Mouse (Mus musculus): ENCODE results near the gene Atg101. TPM values are rescaled to one million over a fixed set of nuclear protein-coding genes. Genes with fewer than 3 reads are reported as not detected.

Gene Atg101
- polyA plus RNA-seq, 1 experiment from 2014 or later = 82.8 TPM

- H3K36me3 ChIP-seq = peaks cover 38% of the 10 kb centered on the region
- H3K27ac ChIP-seq = no peak overlapping the region
- H3K4me2 ChIP-seq (replicated peaks) = no peak overlapping the region
- H3K27me3 ChIP-seq = no peaks in the 10 kb centered on the region
- ATAC-seq = no peak
- H3K9ac ChIP-seq (replicated peaks) = no peak overlapping the region
- 71% methylated on average over 16 of the region's 16 CpGs for WGBS
- H3K4me3 ChIP-seq (replicated peaks) = no peak overlapping the region
- peaks cover 6% of the 10 kb centered on the region; the same call in 1 of the 2 replicates for H3K4me1 ChIP-seq (replicated peaks)
- H3K9me3 ChIP-seq = no peaks in the 10 kb centered on the region
Observed at GRCm38 (mm10) chr15:101294028-101294894, 10.2 kb downstream of the Atg101 start.

DNA sequence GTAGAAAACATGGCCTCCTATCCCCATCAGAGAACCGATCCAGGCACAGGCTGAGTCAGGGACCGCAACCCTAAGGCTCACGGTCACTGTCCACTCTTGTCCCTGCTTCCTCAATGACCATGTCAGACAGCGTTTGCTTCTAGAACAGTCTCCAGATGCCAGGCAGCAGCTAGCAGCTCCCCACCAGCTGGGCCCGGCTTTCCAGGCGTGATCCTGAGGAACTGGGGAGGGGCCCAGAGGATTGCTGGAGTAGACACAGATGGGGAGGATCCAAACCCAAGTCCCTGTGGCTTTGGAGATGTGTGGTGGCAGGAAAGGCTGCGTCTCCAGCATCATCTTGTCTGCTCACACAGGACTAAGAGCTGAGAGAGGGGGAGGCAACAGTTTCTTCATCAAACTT lies 11.0 kb downstream of the Atg101 start:
- peaks cover 29% of the 10 kb centered on the region for H3K36me3 ChIP-seq
- H3K9me3 ChIP-seq = no peaks in the 10 kb centered on the region
- peaks cover 6% of the 10 kb centered on the region; the same call in 1 of the 2 replicates for H3K4me1 ChIP-seq (replicated peaks)
- WGBS = 77% methylated on average over 7 of the region's 7 CpGs
- H3K27ac ChIP-seq = no peak overlapping the region
- H3K9ac ChIP-seq (replicated peaks) = no peak overlapping the region
- H3K27me3 ChIP-seq = no peaks in the 10 kb centered on the region
- H3K4me2 ChIP-seq (replicated peaks) = no peak overlapping the region
- no peak overlapping the region for H3K4me3 ChIP-seq (replicated peaks)
- ATAC-seq = no peak

GRCm38 (mm10) chr15:101295616-101296015 lies 11.5 kb downstream of the Atg101 start:
- Histone ChIP-seq H3K4me1 (replicated peaks) (peaks cover 6% of the 10 kb centered on the region; the same call in 1 of the 2 replicates), H3K4me2 (replicated peaks) (no peak overlapping the region), H3K9me3 (no peaks in the 10 kb centered on the region), H3K27me3 (no peaks in the 10 kb centered on the region), H3K27ac (no peak overlapping the region), H3K9ac (replicated peaks) (no peak overlapping the region), H3K36me3 (peaks cover 24% of the 10 kb centered on the region), H3K4me3 (replicated peaks) (no peak overlapping the region)
- no peak for ATAC-seq
- WGBS = 92% methylated on average over 10 of the region's 10 CpGs

DNA sequence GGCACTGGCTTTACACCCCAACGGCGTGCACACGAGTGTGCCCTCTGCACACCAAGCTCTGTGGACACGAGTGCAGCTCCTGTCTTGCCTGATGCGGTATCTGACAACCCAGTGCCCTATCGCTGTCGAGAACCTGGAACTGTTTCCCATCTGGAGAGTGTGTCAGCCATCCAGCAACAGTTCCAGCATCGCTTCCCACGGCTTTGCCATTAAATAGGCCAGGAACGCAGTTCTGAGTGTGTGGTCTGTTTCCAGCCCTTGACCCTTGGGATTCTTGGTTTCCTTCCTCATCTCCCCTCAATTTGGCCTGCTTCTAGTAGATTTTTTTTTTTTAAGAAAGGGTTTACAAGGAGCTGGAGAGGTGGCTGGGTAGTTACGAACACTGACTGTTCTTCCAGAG lies 12.0 kb downstream of the Atg101 start:
- Histone ChIP-seq H3K4me1 (replicated peaks) (peaks cover 6% of the 10 kb centered on the region; the same call in 1 of the 2 replicates), H3K4me2 (replicated peaks) (no peak overlapping the region), H3K27me3 (no peaks in the 10 kb centered on the region), H3K27ac (no peak overlapping the region), H3K9me3 (no peaks in the 10 kb centered on the region), H3K4me3 (replicated peaks) (no peak overlapping the region), H3K9ac (replicated peaks) (no peak overlapping the region), H3K36me3 (peaks cover 19% of the 10 kb centered on the region)
- no peak for ATAC-seq
- 89% methylated on average over 11 of the region's 11 CpGs for whole genome bisulfite sequencing

DNA sequence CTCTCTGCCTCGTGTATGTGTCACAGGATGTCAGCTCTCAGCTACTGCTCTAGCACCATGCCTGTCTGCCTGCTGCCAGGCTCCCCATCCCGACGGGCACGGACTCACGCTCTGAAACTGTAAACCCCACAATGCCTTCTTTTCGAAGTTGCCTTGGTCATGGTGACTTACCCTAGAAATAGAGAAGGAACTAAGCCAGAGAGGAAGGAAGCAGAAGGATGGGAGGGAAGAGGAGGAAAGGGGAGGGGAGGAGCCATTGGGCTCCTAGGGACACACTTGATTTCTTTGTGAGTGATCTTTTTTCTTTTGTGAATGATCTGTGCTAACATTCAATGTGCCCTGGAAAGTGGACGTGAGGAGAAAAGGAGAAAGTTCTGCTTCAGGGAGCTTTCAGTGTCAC lies 13.9 kb downstream of the Atg101 start:
- 24% methylated on average over 7 of the region's 7 CpGs for WGBS
- ATAC-seq = no peak
- Histone ChIP-seq H3K36me3 (0 out of 2 replicates have a peak, but pooled peaks cover 2% of the 10 kb centered on the region), H3K9me3 (no peaks in the 10 kb centered on the region), H3K27me3 (no peaks in the 10 kb centered on the region), H3K4me2 (replicated peaks) (peak overlapping the region; percentile 20; the same call in 1 of the 2 replicates), H3K9ac (replicated peaks) (0 out of 2 replicates have a peak overlapping the region, but pooled peaks have one; percentile 28), H3K27ac (no peak overlapping the region), H3K4me1 (replicated peaks) (peaks cover 6% of the 10 kb centered on the region; the same call in 1 of the 2 replicates), H3K4me3 (replicated peaks) (no peak overlapping the region)

DNA sequence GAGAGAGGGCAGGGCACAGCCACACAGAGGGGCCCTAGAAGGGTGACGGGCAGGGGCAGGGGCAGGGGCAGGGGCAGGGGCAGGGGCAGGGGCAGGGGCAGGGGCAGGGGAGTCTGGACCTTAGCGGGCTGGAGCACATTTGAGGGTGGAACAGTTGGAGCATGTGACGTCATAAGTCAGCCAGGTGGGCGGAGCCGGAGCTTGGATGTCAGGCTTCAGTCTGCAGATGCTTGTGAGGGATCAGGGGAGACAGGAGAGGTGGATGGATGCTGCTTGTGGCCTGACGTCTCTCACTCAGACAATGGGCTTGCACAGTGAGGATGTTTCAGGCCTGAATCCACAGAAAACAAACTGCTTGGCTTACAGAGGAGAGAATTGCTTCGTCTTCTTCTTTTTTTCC lies 14.5 kb downstream of the Atg101 start:
- H3K9ac ChIP-seq (replicated peaks) = peak overlapping the region; percentile 28; the same call in 1 of the 2 replicates

GRCm38 (mm10) chr15:101299480-101299960 lies 15.4 kb downstream of the Atg101 start:
- H3K4me3 ChIP-seq (replicated peaks) = no peak overlapping the region
- no peaks in the 10 kb centered on the region for H3K9me3 ChIP-seq
- H3K27ac ChIP-seq = no peak overlapping the region
- no peak overlapping the region for H3K4me2 ChIP-seq (replicated peaks)
- 87% methylated on average over 14 of the region's 14 CpGs for WGBS
- H3K36me3 ChIP-seq = no peaks in the 10 kb centered on the region
- peaks cover 6% of the 10 kb centered on the region; the same call in 1 of the 2 replicates for H3K4me1 ChIP-seq (replicated peaks)
- no peak for ATAC-seq
- no peak overlapping the region for H3K9ac ChIP-seq (replicated peaks)
- no peaks in the 10 kb centered on the region for H3K27me3 ChIP-seq

More for the DNA sequence above, 14.5 kb downstream of the Atg101 start:
- Histone ChIP-seq H3K4me1 (replicated peaks) (peaks cover 6% of the 10 kb centered on the region; the same call in 1 of the 2 replicates), H3K27me3 (no peaks in the 10 kb centered on the region), H3K27ac (no peak overlapping the region), H3K4me3 (replicated peaks) (no peak overlapping the region), H3K9me3 (no peaks in the 10 kb centered on the region), H3K36me3 (no peaks in the 10 kb centered on the region), H3K4me2 (replicated peaks) (peak overlapping the region; percentile 20; the same call in 1 of the 2 replicates)
- 14% methylated on average over 7 of the region's 7 CpGs for WGBS
- peak; percentile 50; the same call in 1 of the 2 replicates for ATAC-seq

GRCm38 (mm10) chr15:101300128-101300527 lies 16.1 kb downstream of the Atg101 start:
- Histone ChIP-seq H3K36me3 (no peaks in the 10 kb centered on the region), H3K9me3 (no peaks in the 10 kb centered on the region), H3K9ac (replicated peaks) (no peak overlapping the region), H3K4me3 (replicated peaks) (no peak overlapping the region), H3K4me2 (replicated peaks) (no peak overlapping the region), H3K27me3 (no peaks in the 10 kb centered on the region), H3K4me1 (replicated peaks) (peaks cover 6% of the 10 kb centered on the region; the same call in 1 of the 2 replicates), H3K27ac (no peak overlapping the region)
- ATAC-seq = no peak
- WGBS = 75% methylated on average over 6 of the region's 6 CpGs

- Histone ChIP-seq H3K27me3 (no peaks in the 10 kb centered on the region), H3K4me2 (replicated peaks) (no peak overlapping the region), H3K9ac (replicated peaks) (no peak overlapping the region), H3K27ac (no peak overlapping the region), H3K36me3 (no peaks in the 10 kb centered on the region), H3K4me1 (replicated peaks) (peaks cover 6% of the 10 kb centered on the region; the same call in 1 of the 2 replicates), H3K9me3 (no peaks in the 10 kb centered on the region), H3K4me3 (replicated peaks) (no peak overlapping the region)
- WGBS = 81% methylated on average over 3 of the region's 3 CpGs
- no peak for ATAC-seq
Observed at GRCm38 (mm10) chr15:101302201-101302600, 18.1 kb downstream of the Atg101 start.

DNA sequence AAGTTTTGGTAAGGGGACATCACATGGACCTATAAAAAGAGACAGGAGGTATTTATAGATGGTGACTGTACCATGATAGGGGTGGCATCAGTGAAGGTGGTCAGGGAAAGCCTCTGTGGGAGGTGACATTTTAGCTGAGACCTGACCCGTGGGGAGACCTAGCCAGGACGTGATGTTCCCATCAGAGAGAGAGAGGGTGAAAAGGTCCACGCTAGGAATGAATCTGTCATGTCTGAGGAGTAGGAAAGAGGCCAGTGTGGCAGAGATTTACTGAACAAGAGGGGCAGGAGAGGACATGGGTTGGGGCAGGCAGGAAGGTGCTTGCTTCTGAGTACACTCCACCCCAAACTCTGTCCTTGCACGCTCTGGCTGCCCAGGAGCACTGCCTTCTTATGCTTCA lies 19.8 kb downstream of the Atg101 start:
- H3K27ac ChIP-seq = no peak overlapping the region
- H3K4me3 ChIP-seq (replicated peaks) = no peak overlapping the region
- WGBS = 86% methylated on average over 4 of the region's 4 CpGs
- H3K4me1 ChIP-seq (replicated peaks) = 0 out of 2 replicates have a peak, but pooled peaks cover 1% of the 10 kb centered on the region
- H3K9me3 ChIP-seq = no peaks in the 10 kb centered on the region
- ATAC-seq = no peak
- H3K27me3 ChIP-seq = no peaks in the 10 kb centered on the region
- no peak overlapping the region for H3K4me2 ChIP-seq (replicated peaks)
- no peaks in the 10 kb centered on the region for H3K36me3 ChIP-seq
- H3K9ac ChIP-seq (replicated peaks) = no peak overlapping the region

- Histone ChIP-seq H3K27me3 (no peaks in the 10 kb centered on the region), H3K4me3 (replicated peaks) (no peak overlapping the region), H3K4me1 (replicated peaks) (peaks cover 8% of the 10 kb centered on the region; the same call in 1 of the 2 replicates), H3K9me3 (no peaks in the 10 kb centered on the region), H3K27ac (no peak overlapping the region), H3K36me3 (no peaks in the 10 kb centered on the region), H3K9ac (replicated peaks) (no peak overlapping the region), H3K4me2 (replicated peaks) (no peak overlapping the region)
- 91% methylated on average over 4 of the region's 4 CpGs for WGBS
- ATAC-seq = no peak
Observed at GRCm38 (mm10) chr15:101306459-101306858, 22.4 kb downstream of the Atg101 start.
